Mouse (Mus musculus) spleen, adult 12 weeks (tissue): Measurements from ENCODE around the gene Rbl2.

Source experiments
- DNase-seq: peaks from one replicate; pipeline ENCODE4 v3.0.0; 2022; ENCODE audit warnings: low spot score

Rbl2 gene

DNA sequence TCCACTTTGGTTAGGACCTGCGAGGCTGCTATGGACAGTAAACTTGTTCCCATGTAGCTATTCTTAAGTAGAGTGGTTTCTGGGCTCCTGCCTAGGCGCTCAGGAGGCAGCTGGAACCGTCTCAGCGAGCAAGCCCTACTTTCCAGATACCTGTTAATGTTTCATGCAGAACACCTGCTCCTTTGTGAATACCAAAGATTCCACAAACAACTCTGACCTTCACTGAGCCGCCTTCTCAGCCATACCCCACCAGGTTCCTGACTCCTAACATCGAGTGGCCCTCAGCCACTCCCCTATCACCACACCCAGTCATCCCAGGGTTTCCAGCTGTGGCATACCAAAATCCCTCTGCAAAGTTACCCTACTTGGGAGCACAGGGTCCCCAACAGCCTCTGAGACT is 100.3 kb downstream of the Rbl2 start:
- no peak for DNase-seq

DNA sequence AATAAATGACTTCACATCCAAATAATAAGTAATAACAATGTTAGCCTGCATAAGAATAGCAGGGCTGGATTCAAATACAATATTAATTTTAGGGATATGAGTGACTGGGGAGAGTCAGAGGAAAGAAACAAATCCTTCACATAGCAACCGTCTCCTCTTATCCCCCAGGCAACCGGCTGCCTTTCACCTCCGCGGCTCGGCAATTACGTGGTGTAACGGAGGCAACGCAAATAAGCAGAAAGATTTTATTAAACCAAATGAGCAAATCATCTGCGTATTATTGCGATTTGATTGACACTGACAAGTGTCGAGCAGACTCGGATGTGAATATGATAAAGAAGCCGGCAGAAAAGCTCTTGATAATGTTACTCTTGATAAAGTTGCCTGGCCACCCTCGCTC is 101.1 kb downstream of the Rbl2 start:
- no peak for DNase-seq

DNA sequence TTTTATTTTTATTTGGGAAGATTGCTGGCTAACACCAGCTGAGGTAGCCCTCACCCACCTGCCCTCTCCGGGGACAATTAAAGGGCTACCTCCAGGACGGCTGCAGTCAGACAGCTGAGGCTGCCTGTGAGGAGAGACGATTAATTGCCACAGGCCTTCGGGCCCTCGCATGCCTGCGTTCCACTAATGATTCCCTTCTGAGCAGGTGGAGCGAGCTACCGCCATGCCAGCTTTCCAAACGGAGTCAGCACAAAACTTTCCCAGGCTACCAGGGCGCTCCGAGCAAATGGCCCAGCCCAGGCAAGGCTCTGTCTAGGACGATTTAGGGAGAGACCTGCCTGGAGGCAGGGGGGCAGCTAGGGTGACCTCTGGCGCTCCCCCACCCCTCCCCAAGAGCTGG is 101.7 kb downstream of the Rbl2 start:
- no peak for DNase-seq
